Mouse (Mus musculus): ENCODE data around the gene Ntsr1.

GRCm38 (mm10) chr2:180473080-180473440 is 26.7 kb upstream of the Ntsr1 start:
- no peak for TF ChIP-seq NRF1 (IDR thresholded peaks at IDR 0.05; ENCODE audit: insufficient read depth, low read depth, low read length, poor library complexity, severe bottlenecking)
- TF ChIP-seq POLR2A (IDR thresholded peaks at IDR 0.05; ENCODE audit: control insufficient read depth in 1 of 2, insufficient read depth in 1 of 2, low read depth in 1 of 2, low read length in 2 of 2, poor library complexity in 1 of 2) = no peak
